Comparison of ENCODE assay signal across 21 mouse cellular contexts in the genomic region with DNA sequence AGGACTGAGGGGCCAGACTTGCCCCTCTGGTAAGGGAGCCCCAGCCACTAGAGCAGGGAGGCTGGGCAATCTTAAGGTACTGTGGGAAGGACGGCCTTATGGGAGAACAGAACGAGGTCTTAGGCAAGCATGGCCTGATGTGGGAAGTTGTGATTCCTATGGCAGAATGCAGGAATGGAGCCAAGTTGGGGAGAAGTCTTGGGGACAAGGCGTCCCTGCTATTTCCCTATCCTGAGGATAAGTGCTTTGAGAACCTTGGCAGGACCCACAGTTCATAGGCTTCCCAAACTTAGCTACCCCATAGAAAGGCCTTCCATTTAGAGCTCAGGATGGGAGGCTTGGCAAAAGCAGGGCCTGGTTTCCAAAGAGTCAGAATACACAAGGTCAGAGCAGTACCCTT.
"Had no signal": no experiment of that assay in that cellular context is flagged by ENCODE, and none has a peak within 500 bp of the region (broad histone marks: within the 10 kb centered on the region; RNA-seq: fewer than 3 reads in every experiment).

No protein-coding gene starts in this region.

- H3K4me3 ChIP-seq: limb, embryonic 10.5 days; limb, embryonic 13.5 days; midbrain, embryonic 12.5 days; midbrain, embryonic 15.5 days; neural tube, embryonic 12.5 days; neural tube, embryonic 15.5 days had no signal

- H3K27ac ChIP-seq: limb, embryonic 10.5 days; limb, embryonic 13.5 days; liver, embryonic 14.5 days; macrophage; midbrain, embryonic 12.5 days; midbrain, embryonic 15.5 days; neural tube, embryonic 12.5 days; neural tube, embryonic 15.5 days; stomach, postnatal 0 days had no signal

- H3K4me2 ChIP-seq: limb, embryonic 13.5 days; lung, embryonic 14.5 days; midbrain, embryonic 12.5 days; midbrain, embryonic 15.5 days; neural tube, embryonic 12.5 days; neural tube, embryonic 15.5 days had no signal

- H3K27me3 ChIP-seq: limb, embryonic 13.5 days; midbrain, embryonic 12.5 days; midbrain, embryonic 15.5 days; neural tube, embryonic 12.5 days; neural tube, embryonic 15.5 days had no signal

- ATAC-seq: liver, postnatal 0 days; lung, postnatal 0 days; midbrain, embryonic 15.5 days had no signal

- DNase-seq: kidney, adult 9 months; kidney, postnatal 14 days; kidney, postnatal 4 days; liver; liver, postnatal 0 days; lung, embryonic 14.5 days; right cerebral cortex, adult 18-20 months; right cerebral cortex, postnatal 14 days; right cerebral cortex, postnatal 4 days; thymus, adult 18-20 months; thymus, postnatal 36 days had no signal

- H3K9ac ChIP-seq: limb, embryonic 13.5 days; liver, embryonic 14.5 days; liver, postnatal 0 days; lung, embryonic 14.5 days; midbrain, embryonic 12.5 days; midbrain, embryonic 15.5 days; neural tube, embryonic 12.5 days; neural tube, embryonic 15.5 days had no signal

- H3K9me3 ChIP-seq: limb, embryonic 10.5 days; limb, embryonic 13.5 days; midbrain, embryonic 12.5 days; midbrain, embryonic 15.5 days; neural tube, embryonic 12.5 days; neural tube, embryonic 15.5 days had no signal
